In genomic region chr10:8240703-8241102, GRCm38 (mm10) we compare ENCODE assay signal across 18 mouse cellular contexts.
DNase-seq lines count a peak whose midpoint lies in the region; ATAC-seq and TF ChIP-seq lines count a peak whose summit lies in the region.
"Had no signal": no experiment of that assay in that cellular context is flagged by ENCODE, and none has a peak within 500 bp of the region (broad histone marks: within the 10 kb centered on the region; RNA-seq: fewer than 3 reads in every experiment).

No protein-coding gene starts in this region.

- no peaks in the 10 kb centered on the region for H3K36me3 ChIP-seq in forebrain, embryonic 14.5 days (ENCODE audit: control insufficient read depth, insufficient read depth, low read length)
- H3K36me3 ChIP-seq in forebrain, postnatal 0 days (ENCODE audit: insufficient read depth): no peaks in the 10 kb centered on the region
- no peaks in the 10 kb centered on the region for H3K36me3 ChIP-seq in liver, embryonic 12.5 days
- H3K36me3 ChIP-seq in kidney, embryonic 16.5 days (ENCODE audit: insufficient read depth, low read length): no peaks in the 10 kb centered on the region
- H3K36me3 ChIP-seq: forebrain, embryonic 15.5 days; G1E; hindbrain, embryonic 12.5 days; intestine, embryonic 15.5 days; liver, embryonic 13.5 days; midbrain, embryonic 10.5 days; midbrain, embryonic 15.5 days; neural tube, embryonic 15.5 days had no signal

- ATAC-seq in forebrain, embryonic 14.5 days: peak; percentile 24; the same call in 1 of the 2 replicates
- no peak for ATAC-seq in forebrain, postnatal 0 days
- no peak for ATAC-seq in liver, embryonic 12.5 days
- no peak for ATAC-seq in kidney, embryonic 16.5 days (ENCODE audit: low FRiP score, low TSS enrichment)

- H3K4me3 ChIP-seq in forebrain, embryonic 14.5 days (ENCODE audit: low read depth, low read length): no peak overlapping the region
- H3K4me3 ChIP-seq in forebrain, postnatal 0 days (ENCODE audit: low read depth, low read length): no peak overlapping the region
- H3K4me3 ChIP-seq in liver, embryonic 12.5 days: no peak overlapping the region
- no peak overlapping the region for H3K4me3 ChIP-seq in kidney, embryonic 16.5 days (ENCODE audit: low read length)
- H3K4me3 ChIP-seq: forebrain, embryonic 15.5 days; hindbrain, embryonic 12.5 days; intestine, embryonic 15.5 days; liver, embryonic 13.5 days; midbrain, embryonic 10.5 days; midbrain, embryonic 15.5 days; neural tube, embryonic 15.5 days had no signal

- no peak overlapping the region for H3K9ac ChIP-seq in forebrain, embryonic 14.5 days (ENCODE audit: low read length)
- no peak overlapping the region for H3K9ac ChIP-seq in forebrain, postnatal 0 days
- H3K9ac ChIP-seq in liver, embryonic 12.5 days: no peak overlapping the region
- no peak overlapping the region for H3K9ac ChIP-seq in kidney, embryonic 16.5 days (replicated peaks; ENCODE audit: low read length)
- H3K9ac ChIP-seq: forebrain, embryonic 15.5 days; hindbrain, embryonic 12.5 days; intestine, embryonic 15.5 days; liver, embryonic 13.5 days; midbrain, embryonic 15.5 days; neural tube, embryonic 15.5 days had no signal

- no peak overlapping the region for H3K27ac ChIP-seq in forebrain, embryonic 14.5 days (ENCODE audit: low read depth, low read length)
- H3K27ac ChIP-seq in forebrain, postnatal 0 days (ENCODE audit: low read depth, low read length): no peak overlapping the region
- no peak overlapping the region for H3K27ac ChIP-seq in liver, embryonic 12.5 days
- H3K27ac ChIP-seq in kidney, embryonic 16.5 days (ENCODE audit: low read length): no peak overlapping the region
- H3K27ac ChIP-seq: forebrain, embryonic 15.5 days; hindbrain, embryonic 12.5 days; hindbrain, postnatal 0 days; intestine, embryonic 15.5 days; liver, embryonic 13.5 days; midbrain, embryonic 10.5 days; midbrain, embryonic 15.5 days; neural tube, embryonic 15.5 days; stomach, postnatal 0 days had no signal

- WGBS in forebrain, embryonic 14.5 days: 59% methylated on average over 4 of the region's 4 CpGs
- 53% methylated on average over 4 of the region's 4 CpGs for WGBS in forebrain, postnatal 0 days
- 27% methylated on average over 4 of the region's 4 CpGs for WGBS in liver, embryonic 12.5 days (ENCODE audit: insufficient replicate concordance)
- WGBS in kidney, embryonic 16.5 days: 72% methylated on average over 4 of the region's 4 CpGs

- H3K4me1 ChIP-seq in forebrain, embryonic 14.5 days (ENCODE audit: control insufficient read depth, insufficient read depth, low read length): no peaks in the 10 kb centered on the region
- H3K4me1 ChIP-seq in forebrain, postnatal 0 days (ENCODE audit: insufficient read depth): no peaks in the 10 kb centered on the region
- no peaks in the 10 kb centered on the region for H3K4me1 ChIP-seq in liver, embryonic 12.5 days
- H3K4me1 ChIP-seq in kidney, embryonic 16.5 days (ENCODE audit: insufficient read depth, low read length): no peaks in the 10 kb centered on the region
- H3K4me1 ChIP-seq: forebrain, embryonic 15.5 days; hindbrain, embryonic 12.5 days; intestine, embryonic 15.5 days; liver, embryonic 13.5 days; midbrain, embryonic 10.5 days; midbrain, embryonic 15.5 days; neural tube, embryonic 15.5 days had no signal

- no peaks in the 10 kb centered on the region for H3K27me3 ChIP-seq in forebrain, embryonic 14.5 days (replicated peaks; ENCODE audit: control insufficient read depth, insufficient read depth, low read length)
- no peaks in the 10 kb centered on the region for H3K27me3 ChIP-seq in forebrain, postnatal 0 days (ENCODE audit: insufficient read depth, low read length)
- H3K27me3 ChIP-seq in liver, embryonic 12.5 days (replicated peaks): no peaks in the 10 kb centered on the region
- no peaks in the 10 kb centered on the region for H3K27me3 ChIP-seq in kidney, embryonic 16.5 days (ENCODE audit: insufficient read depth, low read length)
- H3K27me3 ChIP-seq: forebrain, embryonic 15.5 days; hindbrain, embryonic 12.5 days; intestine, embryonic 15.5 days; liver, embryonic 13.5 days; midbrain, embryonic 15.5 days; neural tube, embryonic 15.5 days had no signal

- TF ChIP-seq CTCF in forebrain, postnatal 0 days (IDR thresholded peaks at IDR 0.05; ENCODE audit: low read depth): no peak

- H3K9me3 ChIP-seq in forebrain, embryonic 14.5 days (replicated peaks; ENCODE audit: control insufficient read depth, low read length): no peaks in the 10 kb centered on the region
- H3K9me3 ChIP-seq in forebrain, postnatal 0 days (ENCODE audit: low read length): no peaks in the 10 kb centered on the region
- no peaks in the 10 kb centered on the region for H3K9me3 ChIP-seq in liver, embryonic 12.5 days (replicated peaks)
- no peaks in the 10 kb centered on the region for H3K9me3 ChIP-seq in kidney, embryonic 16.5 days (ENCODE audit: low read length)
- H3K9me3 ChIP-seq: forebrain, embryonic 15.5 days; G1E; hindbrain, embryonic 12.5 days; intestine, embryonic 15.5 days; liver, embryonic 13.5 days; midbrain, embryonic 10.5 days; midbrain, embryonic 15.5 days; neural tube, embryonic 15.5 days had no signal

- no peak for DNase-seq in forebrain, embryonic 14.5 days (ENCODE audit: low spot score)
- DNase-seq in forebrain, postnatal 0 days: no peak
- DNase-seq in spleen, postnatal 36 days (ENCODE audit: low spot score in 2 of 2): peak; percentile 2 to 6
- no peak for DNase-seq in spleen, postnatal 14 days (ENCODE audit: low spot score in 2 of 2)
- DNase-seq in gastrocnemius, adult 18-20 months (ENCODE audit: low spot score): no peak

- H3K4me2 ChIP-seq in forebrain, embryonic 14.5 days (ENCODE audit: low read length): no peak overlapping the region
- no peak overlapping the region for H3K4me2 ChIP-seq in forebrain, postnatal 0 days (ENCODE audit: low read depth)
- H3K4me2 ChIP-seq in liver, embryonic 12.5 days: peak overlapping the region; percentile 15; the same call in 1 of the 2 replicates
- no peak overlapping the region for H3K4me2 ChIP-seq in kidney, embryonic 16.5 days (replicated peaks; ENCODE audit: low read depth, low read length)
- H3K4me2 ChIP-seq: forebrain, embryonic 15.5 days; heart, embryonic 11.5 days; hindbrain, embryonic 12.5 days; intestine, embryonic 15.5 days; liver, embryonic 13.5 days; midbrain, embryonic 15.5 days; neural tube, embryonic 15.5 days had no signal

Comparison
In these comparisons a context has a peak if more than half of its experiments do, and no peak if none do; other contexts are left out.
1. DNase-seq: peak in spleen, postnatal 36 days (2 of 2); none in forebrain, embryonic 14.5 days (single experiment), forebrain, postnatal 0 days (single experiment), spleen, postnatal 14 days (0 of 2) and gastrocnemius, adult 18-20 months (single experiment).